Mouse (Mus musculus): Measurements from ENCODE around the gene Trim25. TPM values are rescaled to one million over a fixed set of nuclear protein-coding genes. Genes with fewer than 3 reads are reported as not detected.

The Trim25 gene
- total and polyA plus RNA-seq, 2 experiments from 2014 or later: 7.8 to 16.1 TPM

DNA sequence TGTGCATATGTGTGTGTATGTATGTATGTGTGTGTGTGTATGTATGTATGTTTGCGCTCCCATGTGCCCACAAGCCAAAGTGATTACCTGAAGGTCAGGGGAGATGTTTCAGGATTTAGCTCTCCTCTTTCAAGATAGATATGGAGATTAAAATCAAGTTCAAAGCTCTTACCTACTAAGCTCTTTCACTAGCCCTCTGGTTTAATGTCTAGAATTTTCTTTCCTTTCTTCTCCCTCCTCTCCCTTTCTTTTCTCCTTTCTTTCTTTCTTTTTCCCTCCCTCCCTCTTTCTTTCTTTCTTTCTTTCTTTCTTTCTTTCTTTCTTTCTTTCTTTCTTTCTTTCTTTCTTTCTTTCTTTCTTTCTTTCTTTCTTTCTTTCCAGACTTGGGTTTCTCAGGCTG is 67.6 kb downstream of the Trim25 start, which contains the start of gene Dgke:
Gene Dgke, minus strand, starts transcription at position 101 of the 400 bp plus-strand sequence.
- Histone ChIP-seq H3K36me3 (replicated peaks; ENCODE audit: control insufficient read depth, insufficient read depth, low read length) (no peaks in the 10 kb centered on the region), H3K4me2 (ENCODE audit: low read depth, low read length) (peak within 1 kb of the TSS; percentile 22; the same call in 1 of the 2 replicates), H3K4me3 (ENCODE audit: low read depth, low read length) (peak within 1 kb of the TSS; percentile 14; the same call in 1 of the 2 replicates)

GRCm38 (mm10) chr11:89067301-89067822 is 68.2 kb downstream of the Trim25 start:
- TF ChIP-seq CTCF (IDR thresholded peaks at IDR 0.05; ENCODE audit: low read depth): no peak
- TF ChIP-seq EP300 (IDR thresholded peaks at IDR 0.05; ENCODE audit: low read depth): 0 out of 2 replicates have a peak, but pooled peaks have one; percentile 33
- H3K4me1 ChIP-seq (ENCODE audit: control insufficient read depth, insufficient read depth): peaks cover 10% of the 10 kb centered on the region; the same call in 1 of the 2 replicates
- WGBS: 58% methylated on average over 6 of the region's 6 CpGs
- H3K4me3 ChIP-seq (ENCODE audit: low read depth, low read length): peak overlapping the region; percentile 1; the same call in 1 of the 2 replicates
- H3K27ac ChIP-seq (ENCODE audit: low read depth): peak overlapping the region; percentile 68
- no peaks in the 10 kb centered on the region for H3K9me3 ChIP-seq (replicated peaks; ENCODE audit: control insufficient read depth, low read length)
- DNase-seq (ENCODE audit: low spot score) (no peak), ATAC-seq (ENCODE audit: insufficient read depth, low read depth) (peak; percentile 54; the same call in 1 of the 2 replicates)
- H3K36me3 ChIP-seq (replicated peaks; ENCODE audit: control insufficient read depth, insufficient read depth, low read length): no peaks in the 10 kb centered on the region
- no peak overlapping the region for H3K9ac ChIP-seq (replicated peaks; ENCODE audit: low read depth, low read length)
- H3K4me2 ChIP-seq (ENCODE audit: low read depth, low read length): peak overlapping the region; percentile 22; the same call in 1 of the 2 replicates
- no peaks in the 10 kb centered on the region for H3K27me3 ChIP-seq (ENCODE audit: control insufficient read depth, insufficient read depth, low read length)

More for the DNA sequence above, 67.6 kb downstream of the Trim25 start, which contains the start of gene Dgke:
- peak within 1 kb of the TSS; percentile 68 for H3K27ac ChIP-seq (ENCODE audit: low read depth)
- H3K27me3 ChIP-seq (ENCODE audit: control insufficient read depth, insufficient read depth, low read length): no peaks in the 10 kb centered on the region
- 96% methylated on average over 1 of the region's 1 CpGs for WGBS
- peaks cover 10% of the 10 kb centered on the region; the same call in 1 of the 2 replicates for H3K4me1 ChIP-seq (ENCODE audit: control insufficient read depth, insufficient read depth)
- TF ChIP-seq CTCF (IDR thresholded peaks at IDR 0.05; ENCODE audit: low read depth) (no peak), EP300 (IDR thresholded peaks at IDR 0.05; ENCODE audit: low read depth) (no peak)
- no peaks in the 10 kb centered on the region for H3K9me3 ChIP-seq (replicated peaks; ENCODE audit: control insufficient read depth, low read length)
- no peak for ATAC-seq (ENCODE audit: insufficient read depth, low read depth)
- DNase-seq (ENCODE audit: low spot score): no peak
- no peak within 1 kb of the TSS; the same call in 1 of the 2 replicates for H3K9ac ChIP-seq (replicated peaks; ENCODE audit: low read depth, low read length)

DNA sequence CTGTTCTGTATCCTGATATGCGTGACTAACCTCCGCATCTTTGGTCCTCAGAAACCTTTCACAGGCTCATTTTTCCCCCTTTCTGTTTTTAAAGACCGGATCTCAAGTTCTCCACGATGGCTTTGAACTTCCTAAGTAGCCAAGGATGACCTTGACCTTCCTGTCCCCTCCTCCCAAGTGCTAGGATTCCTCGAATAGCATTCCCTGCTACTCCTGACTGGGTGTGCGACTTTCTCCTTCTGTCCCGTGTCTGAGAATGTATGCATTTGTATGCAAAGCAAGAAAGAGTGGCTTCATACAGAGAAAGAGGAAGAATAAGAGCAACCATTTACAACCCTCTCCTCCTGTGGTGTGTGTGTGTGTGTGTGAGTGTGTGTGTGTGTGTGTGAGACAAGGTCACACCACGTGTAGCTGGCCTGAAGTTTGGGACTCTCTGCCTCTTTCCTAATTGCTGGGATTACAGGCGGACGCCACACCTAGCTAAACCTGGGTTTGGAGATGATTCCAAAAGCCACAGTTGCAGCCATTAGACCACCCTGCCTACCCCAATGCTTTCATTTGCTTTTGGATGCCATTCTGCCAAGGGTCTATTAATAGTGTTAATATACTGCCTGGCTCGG is 68.8 kb downstream of the Trim25 start:
- Histone ChIP-seq H3K27me3 (ENCODE audit: control insufficient read depth, insufficient read depth, low read length) (no peaks in the 10 kb centered on the region), H3K27ac (ENCODE audit: low read depth) (peak overlapping the region; percentile 68), H3K36me3 (replicated peaks; ENCODE audit: control insufficient read depth, insufficient read depth, low read length) (no peaks in the 10 kb centered on the region), H3K4me1 (ENCODE audit: control insufficient read depth, insufficient read depth) (peaks cover 10% of the 10 kb centered on the region; the same call in 1 of the 2 replicates), H3K9ac (replicated peaks; ENCODE audit: low read depth, low read length) (no peak overlapping the region), H3K4me2 (ENCODE audit: low read depth, low read length) (peak overlapping the region; percentile 22; the same call in 1 of the 2 replicates), H3K4me3 (ENCODE audit: low read depth, low read length) (peak overlapping the region; percentile 1; the same call in 1 of the 2 replicates), H3K9me3 (replicated peaks; ENCODE audit: control insufficient read depth, low read length) (no peaks in the 10 kb centered on the region)
- no peak for ATAC-seq (ENCODE audit: insufficient read depth, low read depth)
- TF ChIP-seq CTCF (IDR thresholded peaks at IDR 0.05; ENCODE audit: low read depth) (no peak), EP300 (IDR thresholded peaks at IDR 0.05; ENCODE audit: low read depth) (no peak)
- DNase-seq (ENCODE audit: low spot score): no peak
- 53% methylated on average over 11 of the region's 11 CpGs for WGBS

GRCm38 (mm10) chr11:89068649-89069048 is 69.5 kb downstream of the Trim25 start:
- no peaks in the 10 kb centered on the region for H3K27me3 ChIP-seq (ENCODE audit: control insufficient read depth, insufficient read depth, low read length)
- no peak overlapping the region for H3K9ac ChIP-seq (replicated peaks; ENCODE audit: low read depth, low read length)
- H3K27ac ChIP-seq (ENCODE audit: low read depth): no peak overlapping the region
- WGBS: 52% methylated on average over 14 of the region's 14 CpGs
- H3K36me3 ChIP-seq (replicated peaks; ENCODE audit: control insufficient read depth, insufficient read depth, low read length): no peaks in the 10 kb centered on the region
- H3K9me3 ChIP-seq (replicated peaks; ENCODE audit: control insufficient read depth, low read length): no peaks in the 10 kb centered on the region
- no peak overlapping the region for H3K4me3 ChIP-seq (ENCODE audit: low read depth, low read length)
- ATAC-seq (ENCODE audit: insufficient read depth, low read depth) (no peak), DNase-seq (ENCODE audit: low spot score) (peak; percentile 50)
- peaks cover 10% of the 10 kb centered on the region; the same call in 1 of the 2 replicates for H3K4me1 ChIP-seq (ENCODE audit: control insufficient read depth, insufficient read depth)
- H3K4me2 ChIP-seq (ENCODE audit: low read depth, low read length): peak overlapping the region; percentile 10; the same call in 1 of the 2 replicates
- TF ChIP-seq CTCF (IDR thresholded peaks at IDR 0.05; ENCODE audit: low read depth) (no peak), EP300 (IDR thresholded peaks at IDR 0.05; ENCODE audit: low read depth) (no peak)

GRCm38 (mm10) chr11:89069303-89069702 is 70.1 kb downstream of the Trim25 start:
- TF ChIP-seq CTCF (IDR thresholded peaks at IDR 0.05; ENCODE audit: low read depth) (peak; percentile 79), EP300 (IDR thresholded peaks at IDR 0.05; ENCODE audit: low read depth) (no peak)
- WGBS: 22% methylated on average over 6 of the region's 6 CpGs

More at GRCm38 (mm10) chr11:89069303-89069702, 70.1 kb downstream of the Trim25 start:
- no peak for ATAC-seq (ENCODE audit: insufficient read depth, low read depth)
- H3K27me3 ChIP-seq (ENCODE audit: control insufficient read depth, insufficient read depth, low read length): no peaks in the 10 kb centered on the region
- H3K36me3 ChIP-seq (replicated peaks; ENCODE audit: control insufficient read depth, insufficient read depth, low read length): no peaks in the 10 kb centered on the region
- H3K27ac ChIP-seq (ENCODE audit: low read depth): no peak overlapping the region
- no peak overlapping the region for H3K9ac ChIP-seq (replicated peaks; ENCODE audit: low read depth, low read length)
- DNase-seq (ENCODE audit: low spot score): peak; percentile 56
- peaks cover 10% of the 10 kb centered on the region; the same call in 1 of the 2 replicates for H3K4me1 ChIP-seq (ENCODE audit: control insufficient read depth, insufficient read depth)
- no peaks in the 10 kb centered on the region for H3K9me3 ChIP-seq (replicated peaks; ENCODE audit: control insufficient read depth, low read length)
- no peak overlapping the region for H3K4me3 ChIP-seq (ENCODE audit: low read depth, low read length)
- H3K4me2 ChIP-seq (ENCODE audit: low read depth, low read length): no peak overlapping the region

Other genes starting within 250 kb of the Trim25 start
- 125 and 144 TPM in 2 replicates for gene Akap1, start 134.8 kb upstream of the Trim25 start, total RNA-seq (2014; rRNA removed; ENCODE audit: low replicate concordance)
- 51.4 and 54.0 TPM in 2 replicates for gene Akap1, start 134.8 kb upstream of the Trim25 start, polyA plus RNA-seq (2015; fragmentation: Nextera tagmentation; extraction: Ambion mirVana)
- 36.0 and 44.6 TPM in 2 replicates for gene Scpep1, start 43.9 kb upstream of the Trim25 start, total RNA-seq (2014; rRNA removed; ENCODE audit: low replicate concordance)
- gene Scpep1, start 43.9 kb upstream of the Trim25 start, polyA plus RNA-seq (2015; fragmentation: Nextera tagmentation; extraction: Ambion mirVana): 36.9 and 41.4 TPM in 2 replicates
- gene Elobl, start 32.4 kb upstream of the Trim25 start, total RNA-seq (2014; rRNA removed; ENCODE audit: low replicate concordance): not detected in 2 replicates
- not detected in 2 replicates for gene Elobl, start 32.4 kb upstream of the Trim25 start, polyA plus RNA-seq (2015; fragmentation: Nextera tagmentation; extraction: Ambion mirVana)
- gene Coil, start 29.1 kb upstream of the Trim25 start, total RNA-seq (2014; rRNA removed; ENCODE audit: low replicate concordance): 5.3 and 8.5 TPM in 2 replicates
- 4.6 and 5.3 TPM in 2 replicates for gene Coil, start 29.1 kb upstream of the Trim25 start, polyA plus RNA-seq (2015; fragmentation: Nextera tagmentation; extraction: Ambion mirVana)
- gene Dgke, start 67.5 kb downstream of the Trim25 start, total RNA-seq (2014; rRNA removed; ENCODE audit: low replicate concordance): 12.6 and 15.7 TPM in 2 replicates
- gene Dgke, start 67.5 kb downstream of the Trim25 start, polyA plus RNA-seq (2015; fragmentation: Nextera tagmentation; extraction: Ambion mirVana): 4.7 and 5.3 TPM in 2 replicates
- gene Gm525, start 74.5 kb downstream of the Trim25 start, total RNA-seq (2014; rRNA removed; ENCODE audit: low replicate concordance): not detected in 2 replicates
- not detected in 2 replicates for gene Gm525, start 74.5 kb downstream of the Trim25 start, polyA plus RNA-seq (2015; fragmentation: Nextera tagmentation; extraction: Ambion mirVana)

All from heart, postnatal 0 days (tissue).